Mouse (Mus musculus) heart, adult 2 months (tissue): Measurements from ENCODE around the gene Rab11b.

ENCODE experiments used
- CTCF ChIP-seq: fragments of 200-600 bp; IDR thresholded peaks from 2 replicates; pipeline ENCODE4 v1.8.1; 2022; ENCODE audit warnings: antibody characterized with exemption, mild to moderate bottlenecking, moderate library complexity
- EP300 ChIP-seq: fragments of 200-500 bp; IDR thresholded peaks from 2 replicates; pipeline ENCODE4 v1.6.1; 2011; ENCODE audit warnings: low read depth, low read length, control low read depth; ENCODE audit not compliant: insufficient read depth

GRCm38 (mm10) chr17:33808192-33808591, 47.9 kb upstream of the Rab11b start:
- no peak for TF ChIP-seq CTCF
- no peak for TF ChIP-seq EP300
